Mouse (Mus musculus): ENCODE results near the gene Myoz2. TPM values are rescaled to one million over a fixed set of nuclear protein-coding genes. Genes with fewer than 3 reads are reported as not detected.

Myoz2 gene
- polyA plus RNA-seq, 1 experiment = 0.06 TPM

- Histone ChIP-seq H3K79me2 (ENCODE audit: control insufficient read depth, insufficient read depth) (no peaks in the 10 kb centered on the region), H3K4me3 (ENCODE audit: insufficient read depth, poor library complexity, severe bottlenecking) (no peak overlapping the region), H3ac (ENCODE audit: control insufficient read depth, insufficient read length, low read depth) (no peak overlapping the region), H3K27me3 (ENCODE audit: control insufficient read depth, insufficient read depth, insufficient read length) (no peaks in the 10 kb centered on the region), H3K36me3 (ENCODE audit: control insufficient read depth, insufficient read depth) (no peaks in the 10 kb centered on the region), H3K79me3 (ENCODE audit: low read depth) (no peaks in the 10 kb centered on the region)
- TF ChIP-seq USF1 (IDR thresholded peaks at IDR 0.05; ENCODE audit: low read depth) (no peak), CEBPB (IDR thresholded peaks at IDR 0.05; ENCODE audit: low read depth) (no peak), MYOG (IDR thresholded peaks at IDR 0.05; ENCODE audit: control insufficient read depth, extremely low read depth, insufficient read length) (no peak), MAX (IDR thresholded peaks at IDR 0.05) (no peak), CTCF (IDR thresholded peaks at IDR 0.05; ENCODE audit: control insufficient read depth, insufficient read depth, insufficient read length) (no peak), FOSL1 (IDR thresholded peaks at IDR 0.05; ENCODE audit: insufficient read depth, low read length, poor library complexity, severe bottlenecking) (no peak), MYOD1 (IDR thresholded peaks at IDR 0.05; ENCODE audit: control insufficient read depth, insufficient read length, low read depth) (no peak)
Measured at GRCm38 (mm10) chr3:123064186-123064585, 29.4 kb upstream of the Myoz2 start.

DNA sequence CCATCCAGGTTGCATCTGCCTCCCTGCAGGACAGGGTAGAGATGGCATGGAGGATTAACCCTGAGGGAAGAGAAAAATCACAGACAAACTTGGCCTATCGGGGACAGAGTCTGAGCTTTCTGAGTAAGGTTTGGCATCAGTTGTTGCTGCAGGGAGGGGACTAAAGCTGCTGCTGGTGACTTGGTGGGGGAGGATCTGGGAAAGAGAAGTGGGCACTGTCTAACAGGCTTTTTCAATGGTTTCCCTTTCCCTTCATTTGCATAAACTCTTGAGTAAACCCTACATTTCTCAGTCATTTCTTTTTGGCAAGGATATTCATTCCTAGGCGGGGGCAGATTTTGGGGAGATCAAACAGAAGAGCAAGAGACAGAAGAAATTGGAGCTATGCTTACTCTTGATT, 27.1 kb upstream of the Myoz2 start:
- no peak for TF ChIP-seq USF1 (IDR thresholded peaks at IDR 0.05; ENCODE audit: low read depth)
- TF ChIP-seq CTCF (IDR thresholded peaks at IDR 0.05; ENCODE audit: control insufficient read depth, insufficient read depth, insufficient read length) = no peak
- no peak for TF ChIP-seq CEBPB (IDR thresholded peaks at IDR 0.05; ENCODE audit: low read depth)
- no peak for TF ChIP-seq MAX (IDR thresholded peaks at IDR 0.05)
- TF ChIP-seq MYOG (IDR thresholded peaks at IDR 0.05; ENCODE audit: control insufficient read depth, extremely low read depth, insufficient read length) = no peak
- Histone ChIP-seq H3K4me3 (ENCODE audit: insufficient read depth, poor library complexity, severe bottlenecking) (no peak overlapping the region), H3K36me3 (ENCODE audit: control insufficient read depth, insufficient read depth) (no peaks in the 10 kb centered on the region), H3ac (ENCODE audit: control insufficient read depth, insufficient read length, low read depth) (no peak overlapping the region), H3K79me2 (ENCODE audit: control insufficient read depth, insufficient read depth) (no peaks in the 10 kb centered on the region), H3K27me3 (ENCODE audit: control insufficient read depth, insufficient read depth, insufficient read length) (no peaks in the 10 kb centered on the region), H3K79me3 (ENCODE audit: low read depth) (no peaks in the 10 kb centered on the region)

DNA sequence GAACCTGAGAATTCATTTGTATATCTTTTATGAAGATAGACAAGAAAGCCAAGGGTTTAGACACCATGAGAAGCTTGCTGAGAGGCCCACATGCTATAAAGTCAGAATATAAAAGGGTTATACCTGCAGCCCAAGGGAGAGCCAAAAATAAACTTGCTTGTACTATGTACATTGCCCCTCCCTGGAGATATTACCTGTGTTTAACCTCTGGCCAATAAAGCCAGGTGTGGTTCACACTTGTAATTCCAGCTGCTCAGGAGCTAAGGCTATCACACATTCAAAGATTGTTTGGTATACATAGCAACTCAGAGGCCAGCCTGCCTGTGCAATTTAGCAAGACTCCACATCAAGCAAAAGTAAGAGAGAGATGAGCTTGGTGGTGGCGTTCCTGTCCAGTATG, 24.0 kb upstream of the Myoz2 start:
- Histone ChIP-seq H3ac (ENCODE audit: control insufficient read depth, insufficient read length, low read depth) (no peak overlapping the region), H3K4me3 (ENCODE audit: insufficient read depth, poor library complexity, severe bottlenecking) (no peak overlapping the region), H3K27me3 (ENCODE audit: control insufficient read depth, insufficient read depth, insufficient read length) (no peaks in the 10 kb centered on the region), H3K36me3 (ENCODE audit: control insufficient read depth, insufficient read depth) (no peaks in the 10 kb centered on the region), H3K79me3 (ENCODE audit: low read depth) (no peaks in the 10 kb centered on the region), H3K79me2 (ENCODE audit: control insufficient read depth, insufficient read depth) (no peaks in the 10 kb centered on the region)
- TF ChIP-seq USF1 (IDR thresholded peaks at IDR 0.05; ENCODE audit: low read depth) (no peak), CTCF (IDR thresholded peaks at IDR 0.05; ENCODE audit: control insufficient read depth, insufficient read depth, insufficient read length) (no peak), FOSL1 (IDR thresholded peaks at IDR 0.05; ENCODE audit: insufficient read depth, low read length, poor library complexity, severe bottlenecking) (no peak), MAX (IDR thresholded peaks at IDR 0.05) (no peak)

- TF ChIP-seq MAX (IDR thresholded peaks at IDR 0.05) = no peak
- no peak for TF ChIP-seq MYOG (IDR thresholded peaks at IDR 0.05; ENCODE audit: control insufficient read depth, extremely low read depth, insufficient read length)
- TF ChIP-seq CTCF (IDR thresholded peaks at IDR 0.05; ENCODE audit: control insufficient read depth, insufficient read depth, insufficient read length) = no peak
- no peak for TF ChIP-seq USF1 (IDR thresholded peaks at IDR 0.05; ENCODE audit: low read depth)
- no peak for TF ChIP-seq FOSL1 (IDR thresholded peaks at IDR 0.05; ENCODE audit: insufficient read depth, low read length, poor library complexity, severe bottlenecking)
- TF ChIP-seq MYOD1 (IDR thresholded peaks at IDR 0.05; ENCODE audit: control insufficient read depth, insufficient read length, low read depth) = no peak
- TF ChIP-seq CEBPB (IDR thresholded peaks at IDR 0.05; ENCODE audit: low read depth) = no peak
- Histone ChIP-seq H3K36me3 (ENCODE audit: control insufficient read depth, insufficient read depth) (no peaks in the 10 kb centered on the region), H3ac (ENCODE audit: control insufficient read depth, insufficient read length, low read depth) (no peak overlapping the region), H3K79me2 (ENCODE audit: control insufficient read depth, insufficient read depth) (no peaks in the 10 kb centered on the region), H3K27me3 (ENCODE audit: control insufficient read depth, insufficient read depth, insufficient read length) (no peaks in the 10 kb centered on the region), H3K79me3 (ENCODE audit: low read depth) (no peaks in the 10 kb centered on the region), H3K4me3 (ENCODE audit: insufficient read depth, poor library complexity, severe bottlenecking) (no peak overlapping the region)
Measured at GRCm38 (mm10) chr3:123054178-123054577, 19.4 kb upstream of the Myoz2 start.

- H3K4me3 ChIP-seq (ENCODE audit: insufficient read depth, poor library complexity, severe bottlenecking) = no peak overlapping the region
- no peaks in the 10 kb centered on the region for H3K79me3 ChIP-seq (ENCODE audit: low read depth)
- H3K79me2 ChIP-seq (ENCODE audit: control insufficient read depth, insufficient read depth) = no peaks in the 10 kb centered on the region
- TF ChIP-seq FOSL1 (IDR thresholded peaks at IDR 0.05; ENCODE audit: insufficient read depth, low read length, poor library complexity, severe bottlenecking) (no peak), CEBPB (IDR thresholded peaks at IDR 0.05; ENCODE audit: low read depth) (peak; percentile 30), MAX (IDR thresholded peaks at IDR 0.05) (no peak)
- H3ac ChIP-seq (ENCODE audit: control insufficient read depth, insufficient read length, low read depth) = no peak overlapping the region
- no peaks in the 10 kb centered on the region for H3K36me3 ChIP-seq (ENCODE audit: control insufficient read depth, insufficient read depth)
- no peaks in the 10 kb centered on the region for H3K27me3 ChIP-seq (ENCODE audit: control insufficient read depth, insufficient read depth, insufficient read length)
Measured at GRCm38 (mm10) chr3:123053192-123053938, 18.6 kb upstream of the Myoz2 start.

- Histone ChIP-seq H3K79me3 (ENCODE audit: low read depth) (no peaks in the 10 kb centered on the region), H3K27me3 (ENCODE audit: control insufficient read depth, insufficient read depth, insufficient read length) (no peaks in the 10 kb centered on the region), H3ac (ENCODE audit: control insufficient read depth, insufficient read length, low read depth) (no peak overlapping the region), H3K79me2 (ENCODE audit: control insufficient read depth, insufficient read depth) (no peaks in the 10 kb centered on the region), H3K36me3 (ENCODE audit: control insufficient read depth, insufficient read depth) (no peaks in the 10 kb centered on the region), H3K4me3 (ENCODE audit: insufficient read depth, poor library complexity, severe bottlenecking) (no peak overlapping the region)
- TF ChIP-seq FOSL1 (IDR thresholded peaks at IDR 0.05; ENCODE audit: insufficient read depth, low read length, poor library complexity, severe bottlenecking) (peak; percentile 21), MYOD1 (IDR thresholded peaks at IDR 0.05; ENCODE audit: control insufficient read depth, insufficient read length, low read depth) (no peak), MYOG (IDR thresholded peaks at IDR 0.05; ENCODE audit: control insufficient read depth, extremely low read depth, insufficient read length) (no peak)
Measured at GRCm38 (mm10) chr3:123042308-123042707, 7.5 kb upstream of the Myoz2 start.
